Mouse (Mus musculus) olfactory bulb, adult 2 months (tissue): ENCODE data around the gene Dmpk.

Source experiments
- CTCF ChIP-seq: fragments of 200-500 bp; IDR thresholded peaks from 2 replicates; pipeline ENCODE4 v1.5.1; 2012; ENCODE audit warnings: low read depth, mild to moderate bottlenecking, low read length, moderate library complexity; ENCODE audit not compliant: insufficient read depth
- POLR2A ChIP-seq: fragments of 200-500 bp; IDR thresholded peaks from 2 replicates; pipeline ENCODE4 v1.6.1; 2012; ENCODE audit warnings: mild to moderate bottlenecking, low read depth, low read length, moderate library complexity; ENCODE audit not compliant: insufficient read depth

GRCm38 (mm10) chr7:19094471-19094825 lies 10.8 kb downstream of the Dmpk start, which contains the start of gene Six5:
- TF ChIP-seq CTCF (no peak), POLR2A (no peak)
